Mouse (Mus musculus) testis, adult 2 months (tissue): ENCODE results near the gene Dapk2.

Source experiments
- CTCF ChIP-seq: fragments of 200-500 bp; IDR thresholded peaks from 2 replicates; pipeline ENCODE4 v1.5.1; 2012; ENCODE audit warnings: low read depth, mild to moderate bottlenecking, inconsistent platforms, low read length, moderate library complexity; ENCODE audit not compliant: control insufficient read depth, insufficient read depth, insufficient replicate concordance
- POLR2A ChIP-seq: fragments of 200-500 bp; IDR thresholded peaks from 2 replicates; pipeline ENCODE4 v1.6.1; 2012; ENCODE audit warnings: low read depth, mild to moderate bottlenecking, inconsistent platforms, low read length, moderate library complexity; ENCODE audit not compliant: control insufficient read depth

DNA sequence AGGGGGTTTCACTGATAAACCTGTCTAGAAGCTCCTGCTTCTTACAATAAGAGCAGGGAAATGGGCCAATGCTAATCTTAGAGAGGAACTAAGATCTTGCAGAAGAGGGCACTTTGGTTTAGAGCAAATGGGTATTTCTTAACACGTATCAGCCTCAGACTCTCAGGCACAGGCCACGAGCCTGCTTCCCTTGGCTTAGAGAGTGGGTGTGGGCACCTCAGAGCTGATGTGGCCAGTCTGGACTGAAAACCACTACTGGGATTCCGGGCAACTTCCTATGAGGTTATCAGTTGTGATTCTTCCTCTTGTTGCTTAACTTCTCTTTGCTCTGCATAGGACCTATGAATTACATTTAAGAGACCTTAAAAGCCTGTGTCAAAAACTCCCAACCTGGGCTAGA lies 43.7 kb upstream of the Dapk2 start:
- TF ChIP-seq CTCF (no peak), POLR2A (no peak)
